Mouse (Mus musculus) heart, adult 2 months (tissue): ENCODE measurements around the gene Ndufv1.

ENCODE experiments used
- CTCF ChIP-seq: fragments of 200-600 bp; IDR thresholded peaks from 2 replicates; pipeline ENCODE4 v1.8.1; 2022; ENCODE audit warnings: antibody characterized with exemption, mild to moderate bottlenecking, moderate library complexity
- POLR2A ChIP-seq: fragments of 200-500 bp; IDR thresholded peaks from 2 replicates; pipeline ENCODE4 v1.6.1; 2011; ENCODE audit warnings: mild to moderate bottlenecking, low read depth, low read length, control low read depth; ENCODE audit not compliant: insufficient read depth

GRCm38 (mm10) chr19:4060899-4061465 lies 48.4 kb upstream of the Ndufv1 start:
- no peak for TF ChIP-seq POLR2A
- TF ChIP-seq CTCF, result no peak
